Mouse (Mus musculus): ENCODE data around the gene Gtf2h1. TPM values are rescaled to one million over a fixed set of nuclear protein-coding genes. Genes with fewer than 3 reads are reported as not detected.

Gene Gtf2h1
- total and polyA plus RNA-seq, 2 experiments from 2014 or later, result 26.5 to 36.2 TPM

DNA sequence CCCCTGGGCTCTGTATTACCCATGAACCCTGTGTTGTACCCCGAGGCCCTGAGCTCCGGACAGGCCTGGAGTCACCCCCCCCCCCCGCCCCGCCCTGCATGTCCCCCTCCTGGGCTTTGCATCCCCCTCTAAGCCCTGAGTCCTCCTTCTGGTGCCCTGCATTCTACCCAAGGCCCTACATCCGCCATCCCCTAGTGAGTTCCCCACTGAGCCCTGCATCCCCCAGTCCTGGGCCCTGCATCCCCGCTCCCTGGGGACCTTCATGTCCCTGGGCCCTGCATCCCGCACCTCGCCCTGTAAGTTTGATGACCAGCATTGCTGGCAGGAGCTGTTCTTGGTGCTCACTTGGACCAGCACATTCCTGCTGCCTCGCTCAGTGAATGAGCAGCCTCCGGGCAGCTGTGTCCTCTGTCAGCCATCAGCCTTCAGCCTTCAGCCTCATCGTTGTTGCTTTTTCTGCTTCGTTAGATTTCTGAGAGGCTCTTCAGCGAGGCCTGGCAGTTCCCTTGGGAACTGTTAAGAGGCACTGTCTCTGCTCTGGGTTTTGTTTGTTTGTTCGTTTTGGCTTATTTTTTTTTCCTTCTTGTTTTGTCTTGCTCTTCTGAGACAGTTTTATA lies 39.2 kb downstream of the Gtf2h1 start:
- Histone ChIP-seq H3K9ac (replicated peaks; ENCODE audit: low read length) (no peak overlapping the region; the same call in 1 of the 2 replicates), H3K9me3 (ENCODE audit: low read length) (no peaks in the 10 kb centered on the region), H3K27ac (peak overlapping the region; percentile 26; the same call in 1 of the 2 replicates), H3K36me3 (ENCODE audit: insufficient read depth, low read length) (no peaks in the 10 kb centered on the region), H3K4me2 (ENCODE audit: low read depth, low read length) (no peak overlapping the region), H3K4me1 (ENCODE audit: insufficient read depth, low read length) (peaks cover 12% of the 10 kb centered on the region), H3K4me3 (ENCODE audit: low read length) (no peak overlapping the region), H3K27me3 (ENCODE audit: insufficient read depth, low read length) (no peaks in the 10 kb centered on the region)
- WGBS, result 20% methylated on average over 14 of the region's 14 CpGs
- ATAC-seq (peak; percentile 28; the same call in 1 of the 2 replicates), DNase-seq (ENCODE audit: low spot score) (peak; percentile 55)
- no peak for TF ChIP-seq CTCF (IDR thresholded peaks at IDR 0.05; ENCODE audit: low read depth)

DNA sequence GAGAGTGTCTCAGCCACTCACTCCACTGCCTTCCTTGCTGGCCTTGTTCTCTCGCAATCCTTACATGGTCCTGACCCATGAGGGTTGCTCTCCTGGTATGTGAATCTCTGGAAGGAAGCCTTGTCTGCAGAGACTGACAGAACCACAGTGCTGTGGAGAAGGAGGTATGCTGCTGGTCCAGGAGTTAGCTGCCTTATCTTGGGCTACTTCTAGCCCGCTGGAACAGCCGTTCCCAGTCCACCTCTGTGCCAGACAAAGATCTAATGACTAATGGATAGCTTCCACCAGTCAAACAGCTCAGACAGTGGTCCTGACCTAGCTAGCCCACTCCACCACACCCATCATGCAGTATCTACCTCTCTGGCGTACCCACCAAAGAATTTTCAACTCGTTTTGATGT lies 40.5 kb downstream of the Gtf2h1 start:
- Histone ChIP-seq H3K9me3 (ENCODE audit: low read length) (no peaks in the 10 kb centered on the region), H3K27ac (no peak overlapping the region), H3K27me3 (ENCODE audit: insufficient read depth, low read length) (no peaks in the 10 kb centered on the region), H3K4me1 (ENCODE audit: insufficient read depth, low read length) (peaks cover 12% of the 10 kb centered on the region), H3K36me3 (ENCODE audit: insufficient read depth, low read length) (no peaks in the 10 kb centered on the region), H3K4me3 (ENCODE audit: low read length) (no peak overlapping the region), H3K9ac (replicated peaks; ENCODE audit: low read length) (no peak overlapping the region), H3K4me2 (ENCODE audit: low read depth, low read length) (no peak overlapping the region)
- DNase-seq (ENCODE audit: low spot score) (no peak), ATAC-seq (no peak)
- no peak for TF ChIP-seq CTCF (IDR thresholded peaks at IDR 0.05; ENCODE audit: low read depth)
- 86% methylated on average over 5 of the region's 5 CpGs for WGBS

DNA sequence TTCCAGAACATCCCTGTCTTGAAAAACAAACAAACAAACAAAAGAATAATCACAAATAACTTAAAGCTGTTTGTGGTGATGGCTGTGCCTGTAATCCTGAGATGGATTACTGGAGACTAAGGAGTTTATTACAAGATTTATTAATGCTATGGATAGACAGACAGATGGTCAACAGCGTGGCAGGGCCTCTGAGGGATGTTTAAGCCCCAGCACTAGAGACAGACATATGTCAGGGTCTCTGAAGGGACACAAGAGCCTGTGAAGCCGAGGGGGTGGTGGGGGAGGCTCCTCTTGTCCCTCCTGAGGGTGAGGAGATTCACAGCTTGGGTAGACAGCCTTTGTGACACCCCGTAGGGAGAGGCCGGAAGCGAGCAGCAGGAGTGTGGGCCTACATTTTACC lies 41.2 kb downstream of the Gtf2h1 start:
- Histone ChIP-seq H3K4me2 (ENCODE audit: low read depth, low read length) (no peak overlapping the region), H3K4me3 (ENCODE audit: low read length) (no peak overlapping the region), H3K27ac (peak overlapping the region; percentile 77; the same call in 1 of the 2 replicates), H3K27me3 (ENCODE audit: insufficient read depth, low read length) (no peaks in the 10 kb centered on the region), H3K9me3 (ENCODE audit: low read length) (no peaks in the 10 kb centered on the region), H3K9ac (replicated peaks; ENCODE audit: low read length) (no peak overlapping the region), H3K36me3 (ENCODE audit: insufficient read depth, low read length) (no peaks in the 10 kb centered on the region), H3K4me1 (ENCODE audit: insufficient read depth, low read length) (peaks cover 12% of the 10 kb centered on the region)
- WGBS, result 37% methylated on average over 5 of the region's 5 CpGs
- ATAC-seq (no peak), DNase-seq (ENCODE audit: low spot score) (no peak)
- TF ChIP-seq CTCF (IDR thresholded peaks at IDR 0.05; ENCODE audit: low read depth), result no peak

DNA sequence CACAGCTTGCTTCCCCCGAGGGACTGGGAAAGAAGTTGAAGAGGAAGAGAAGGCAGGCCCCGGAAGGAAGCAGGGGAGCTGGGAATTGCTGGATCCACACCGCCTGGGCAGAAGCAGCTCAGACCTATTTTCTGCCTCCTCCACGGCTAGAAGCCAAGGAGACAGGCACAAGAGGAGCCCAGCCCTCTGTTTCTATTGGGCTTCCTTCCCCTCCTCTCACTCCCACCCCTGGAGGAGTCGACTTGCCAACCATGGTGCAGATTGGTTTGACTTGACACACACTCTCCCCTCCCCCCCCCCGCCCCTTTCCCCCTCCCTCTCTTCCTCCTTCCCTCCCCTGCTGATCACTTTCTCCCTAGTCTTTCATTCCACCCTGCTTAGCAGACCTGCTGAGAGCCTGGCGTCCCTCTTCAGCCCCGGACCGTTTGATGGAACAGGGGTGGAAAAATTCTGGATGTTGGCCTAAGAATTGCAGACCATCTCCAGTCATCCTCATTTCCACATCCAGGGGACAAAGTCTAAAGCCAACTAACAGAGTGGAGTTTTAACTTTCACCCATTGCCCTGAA lies 42.3 kb downstream of the Gtf2h1 start:
- peak; percentile 73 for ATAC-seq

DNA sequence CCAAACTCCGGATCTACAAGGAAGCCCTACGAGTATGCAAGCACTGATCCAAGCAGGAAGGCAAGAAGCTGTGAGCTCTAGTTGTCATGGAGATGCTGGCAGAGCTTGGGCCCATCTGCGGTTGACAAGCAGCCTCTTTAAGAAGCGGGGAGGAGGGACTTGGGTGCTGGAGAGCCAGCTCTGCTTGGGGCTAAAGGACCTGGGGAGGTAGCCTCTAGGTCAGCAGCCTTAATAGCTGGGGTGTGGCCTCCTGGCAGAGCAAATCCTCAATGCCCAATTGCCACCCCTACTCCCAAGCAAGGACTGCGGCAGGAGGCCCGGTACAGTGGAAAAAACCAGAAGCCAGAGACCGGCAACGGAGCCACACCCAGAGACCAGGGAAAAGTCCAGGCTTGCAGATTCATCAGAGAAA lies 43.0 kb downstream of the Gtf2h1 start:
- peaks cover 12% of the 10 kb centered on the region for H3K4me1 ChIP-seq (ENCODE audit: insufficient read depth, low read length)
- peak; percentile 91 for DNase-seq (ENCODE audit: low spot score)
- H3K4me2 ChIP-seq (ENCODE audit: low read depth, low read length), result peak overlapping the region; percentile 35
- 7% methylated on average over 8 of the region's 8 CpGs for WGBS
- H3K9ac ChIP-seq (replicated peaks; ENCODE audit: low read length), result 0 out of 2 replicates have a peak overlapping the region, but pooled peaks have one; percentile 18
- H3K27ac ChIP-seq, result peak overlapping the region; percentile 77
- no peak for TF ChIP-seq CTCF (IDR thresholded peaks at IDR 0.05; ENCODE audit: low read depth)
- no peaks in the 10 kb centered on the region for H3K9me3 ChIP-seq (ENCODE audit: low read length)
- peak; percentile 89 for ATAC-seq
- no peaks in the 10 kb centered on the region for H3K27me3 ChIP-seq (ENCODE audit: insufficient read depth, low read length)
- H3K4me3 ChIP-seq (ENCODE audit: low read length), result no peak overlapping the region
- H3K36me3 ChIP-seq (ENCODE audit: insufficient read depth, low read length), result no peaks in the 10 kb centered on the region

More for the DNA sequence above, 42.3 kb downstream of the Gtf2h1 start:
- 4% methylated on average over 8 of the region's 9 CpGs for WGBS
- peaks cover 12% of the 10 kb centered on the region for H3K4me1 ChIP-seq (ENCODE audit: insufficient read depth, low read length)
- DNase-seq (ENCODE audit: low spot score), result peak; percentile 76
- H3K9me3 ChIP-seq (ENCODE audit: low read length), result no peaks in the 10 kb centered on the region
- no peak for TF ChIP-seq CTCF (IDR thresholded peaks at IDR 0.05; ENCODE audit: low read depth)
- H3K27ac ChIP-seq, result peak overlapping the region; percentile 77
- no peak overlapping the region for H3K9ac ChIP-seq (replicated peaks; ENCODE audit: low read length)
- H3K4me2 ChIP-seq (ENCODE audit: low read depth, low read length), result peak overlapping the region; percentile 35; the same call in 1 of the 2 replicates
- H3K36me3 ChIP-seq (ENCODE audit: insufficient read depth, low read length), result no peaks in the 10 kb centered on the region
- no peaks in the 10 kb centered on the region for H3K27me3 ChIP-seq (ENCODE audit: insufficient read depth, low read length)
- no peak overlapping the region for H3K4me3 ChIP-seq (ENCODE audit: low read length)

DNA sequence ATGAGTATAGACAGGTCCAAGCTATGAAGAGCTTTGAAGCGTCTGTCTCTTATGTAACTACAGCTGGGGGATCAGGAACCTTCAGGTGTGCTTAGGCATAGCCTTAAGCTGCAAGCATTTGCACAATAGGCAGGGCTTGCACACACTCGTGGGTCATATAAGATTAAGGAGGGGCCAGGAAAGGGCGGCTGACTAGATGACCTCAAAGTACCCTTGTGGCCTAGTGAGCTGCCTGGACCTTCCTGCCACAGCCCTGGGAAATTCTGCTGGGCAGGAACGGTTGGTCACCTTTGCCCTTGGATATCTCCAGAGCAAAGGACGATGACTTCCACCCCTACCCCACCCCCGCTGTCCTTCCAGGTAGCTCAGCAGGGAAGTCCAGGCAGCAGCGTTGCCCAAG lies 43.5 kb downstream of the Gtf2h1 start:
- no peak for TF ChIP-seq CTCF (IDR thresholded peaks at IDR 0.05; ENCODE audit: low read depth)
- ATAC-seq (peak; percentile 3; the same call in 1 of the 2 replicates), DNase-seq (ENCODE audit: low spot score) (no peak)
- no peaks in the 10 kb centered on the region for H3K36me3 ChIP-seq (ENCODE audit: insufficient read depth, low read length)
- H3K9ac ChIP-seq (replicated peaks; ENCODE audit: low read length), result 0 out of 2 replicates have a peak overlapping the region, but pooled peaks have one; percentile 18
- peak overlapping the region; percentile 35; the same call in 1 of the 2 replicates for H3K4me2 ChIP-seq (ENCODE audit: low read depth, low read length)
- no peaks in the 10 kb centered on the region for H3K9me3 ChIP-seq (ENCODE audit: low read length)
- H3K27ac ChIP-seq, result peak overlapping the region; percentile 77
- peaks cover 12% of the 10 kb centered on the region for H3K4me1 ChIP-seq (ENCODE audit: insufficient read depth, low read length)
- WGBS, result 39% methylated on average over 7 of the region's 7 CpGs
- no peaks in the 10 kb centered on the region for H3K27me3 ChIP-seq (ENCODE audit: insufficient read depth, low read length)
- H3K4me3 ChIP-seq (ENCODE audit: low read length), result no peak overlapping the region

DNA sequence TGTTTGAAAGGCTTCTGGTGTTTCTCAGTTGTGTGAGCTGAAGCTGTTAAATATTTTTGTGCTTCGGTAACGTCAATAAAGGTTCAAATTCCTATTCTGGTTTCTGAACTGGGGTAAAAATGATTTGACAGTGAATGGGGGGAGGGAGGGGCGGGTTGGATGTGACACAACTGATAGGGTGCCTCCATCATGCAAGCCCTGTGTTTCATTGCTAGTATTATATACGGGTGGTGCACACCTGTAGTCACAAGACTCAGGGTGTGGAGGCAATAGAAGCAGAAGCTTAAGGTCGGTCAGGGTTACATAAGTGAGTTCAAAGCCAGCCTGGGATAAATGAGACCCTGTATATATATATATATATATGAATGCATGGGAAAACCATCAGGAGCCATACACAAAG lies 44.0 kb downstream of the Gtf2h1 start:
- no peak for ATAC-seq

More for the DNA sequence above, 44.0 kb downstream of the Gtf2h1 start:
- H3K4me1 ChIP-seq (ENCODE audit: insufficient read depth, low read length), result peaks cover 13% of the 10 kb centered on the region
- H3K27ac ChIP-seq, result peak overlapping the region; percentile 77; the same call in 1 of the 2 replicates
- WGBS, result 86% methylated on average over 5 of the region's 5 CpGs
- H3K36me3 ChIP-seq (ENCODE audit: insufficient read depth, low read length), result no peaks in the 10 kb centered on the region
- no peak overlapping the region for H3K4me3 ChIP-seq (ENCODE audit: low read length)
- H3K9ac ChIP-seq (replicated peaks; ENCODE audit: low read length), result no peak overlapping the region
- no peaks in the 10 kb centered on the region for H3K9me3 ChIP-seq (ENCODE audit: low read length)
- H3K4me2 ChIP-seq (ENCODE audit: low read depth, low read length), result no peak overlapping the region
- H3K27me3 ChIP-seq (ENCODE audit: insufficient read depth, low read length), result no peaks in the 10 kb centered on the region
- DNase-seq (ENCODE audit: low spot score), result no peak
- no peak for TF ChIP-seq CTCF (IDR thresholded peaks at IDR 0.05; ENCODE audit: low read depth)

Measured in hindbrain, postnatal 0 days (tissue).